In the genomic region with DNA sequence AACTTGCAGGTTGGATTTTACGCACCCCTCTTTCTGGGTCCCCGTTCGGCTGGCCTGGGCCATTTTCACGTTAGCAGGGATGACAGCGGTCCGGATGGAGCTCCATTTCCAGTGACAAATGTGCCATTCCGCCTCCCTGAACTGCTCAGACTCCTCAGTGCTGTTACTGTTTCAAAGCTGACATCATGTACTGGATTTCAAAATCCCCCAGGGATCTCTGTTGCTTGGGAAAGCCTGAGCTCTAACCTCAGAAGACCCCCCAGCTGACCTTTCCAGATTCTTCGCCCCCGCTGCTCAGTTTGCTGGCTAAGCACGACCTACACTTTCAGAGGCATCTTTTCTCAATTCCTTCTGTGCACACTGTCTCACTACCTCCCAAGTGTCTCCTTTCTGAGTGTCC, we compare ENCODE assay signal across 19 mouse cellular contexts.
DNase-seq lines count a peak whose midpoint lies in the region; ATAC-seq and TF ChIP-seq lines count a peak whose summit lies in the region.
"Had no signal": no experiment of that assay in that cellular context is flagged by ENCODE, and none has a peak within 500 bp of the region (broad histone marks: within the 10 kb centered on the region; RNA-seq: fewer than 3 reads in every experiment).

No protein-coding gene starts in this region.

- H3K36me3 ChIP-seq in kidney, postnatal 0 days (ENCODE audit: insufficient read depth, low read length): no peaks in the 10 kb centered on the region
- H3K36me3 ChIP-seq in midbrain, embryonic 16.5 days (ENCODE audit: control insufficient read depth, insufficient read depth, low read length): no peaks in the 10 kb centered on the region
- H3K36me3 ChIP-seq: hindbrain, embryonic 15.5 days; limb, embryonic 15.5 days had no signal

- H3K27me3 ChIP-seq in kidney, postnatal 0 days (ENCODE audit: insufficient read depth, low read length): no peaks in the 10 kb centered on the region
- no peaks in the 10 kb centered on the region for H3K27me3 ChIP-seq in midbrain, embryonic 16.5 days (ENCODE audit: control insufficient read depth, insufficient read depth, low read depth, low read length)
- H3K27me3 ChIP-seq: forebrain, embryonic 13.5 days; hindbrain, embryonic 15.5 days; limb, embryonic 15.5 days; Patski had no signal

- H3K4me2 ChIP-seq in kidney, postnatal 0 days (ENCODE audit: low read length): no peak overlapping the region
- no peak overlapping the region for H3K4me2 ChIP-seq in midbrain, embryonic 16.5 days (ENCODE audit: low read length)
- H3K4me2 ChIP-seq: forebrain, embryonic 13.5 days; hindbrain, embryonic 15.5 days; limb, embryonic 15.5 days had no signal

- no peak overlapping the region for H3K27ac ChIP-seq in kidney, postnatal 0 days
- no peak overlapping the region for H3K27ac ChIP-seq in midbrain, embryonic 16.5 days (ENCODE audit: low read length)
- H3K27ac ChIP-seq: forebrain, embryonic 13.5 days; hindbrain, embryonic 15.5 days; limb, embryonic 15.5 days had no signal

- no peak for TF ChIP-seq CTCF in kidney, postnatal 0 days (IDR thresholded peaks at IDR 0.05; ENCODE audit: low read depth)

- 0 out of 2 replicates have a peak, but pooled peaks cover 2% of the 10 kb centered on the region for H3K4me1 ChIP-seq in kidney, postnatal 0 days (replicated peaks; ENCODE audit: insufficient read depth, low read length)
- H3K4me1 ChIP-seq in midbrain, embryonic 16.5 days (ENCODE audit: control insufficient read depth, insufficient read depth, low read length): no peaks in the 10 kb centered on the region

- no peak for ATAC-seq in kidney, postnatal 0 days (replicated peaks; ENCODE audit: low FRiP score, low read depth)
- no peak for ATAC-seq in midbrain, embryonic 16.5 days
- ATAC-seq: activated CD4-positive, CD25-positive, alpha-beta regulatory T cell, adult 4 months; forebrain, embryonic 13.5 days; Patski had no signal

- H3K9me3 ChIP-seq in kidney, postnatal 0 days (replicated peaks; ENCODE audit: low read length): no peaks in the 10 kb centered on the region
- H3K9me3 ChIP-seq in midbrain, embryonic 16.5 days (replicated peaks; ENCODE audit: control insufficient read depth, low read length, poor library complexity, severe bottlenecking): no peaks in the 10 kb centered on the region
- H3K9me3 ChIP-seq: forebrain, embryonic 13.5 days; hindbrain, embryonic 15.5 days; limb, embryonic 15.5 days had no signal

- intact Hi-C loops in heart, postnatal 25 days (cut with DNase I): no loop called here

- no peak overlapping the region for H3K9ac ChIP-seq in kidney, postnatal 0 days (ENCODE audit: low read depth, low read length)
- H3K9ac ChIP-seq in midbrain, embryonic 16.5 days (ENCODE audit: low read depth, low read length): no peak overlapping the region
- H3K9ac ChIP-seq: forebrain, embryonic 13.5 days; hindbrain, embryonic 15.5 days; limb, embryonic 15.5 days had no signal

- H3K4me3 ChIP-seq in kidney, postnatal 0 days (replicated peaks; ENCODE audit: low read depth, low read length): no peak overlapping the region
- H3K4me3 ChIP-seq in midbrain, embryonic 16.5 days (ENCODE audit: low read depth, low read length): no peak overlapping the region
- H3K4me3 ChIP-seq: forebrain, embryonic 13.5 days; hindbrain, embryonic 15.5 days; limb, embryonic 15.5 days had no signal

- DNase-seq in gastrocnemius, postnatal 25 days: peak; percentile 30
- no peak for DNase-seq in gastrocnemius, postnatal 4 days (ENCODE audit: low spot score in 2 of 2)
- DNase-seq in kidney, postnatal 0 days (ENCODE audit: low spot score): peak; percentile 58
- DNase-seq in kidney, adult 8-10 months: no peak
- peak; percentile 50 for DNase-seq in adipocyte (ENCODE audit: low spot score)
- peak; percentile 14 for DNase-seq in heart, postnatal 25 days (ENCODE audit: low spot score)
- DNase-seq in frontal cortex, postnatal 36 days (ENCODE audit: low spot score in 2 of 2): no peak
- DNase-seq: cerebellum, adult 9-10 months; kidney, adult 11 months; layer of hippocampus, adult 9-11 months; lung, postnatal 10 days; spleen, adult 18-20 months; thymus, adult 18-20 months had no signal

- WGBS in kidney, postnatal 0 days: 66% methylated on average over 10 of the region's 10 CpGs
- WGBS in midbrain, embryonic 16.5 days: 84% methylated on average over 10 of the region's 10 CpGs

Comparison
In these comparisons a context has a peak if more than half of its experiments do, and no peak if none do; other contexts are left out.
1. DNase-seq: peak in gastrocnemius, postnatal 25 days (single experiment), kidney, postnatal 0 days (single experiment), adipocyte (single experiment) and heart, postnatal 25 days (single experiment); none in gastrocnemius, postnatal 4 days (0 of 2), kidney, adult 8-10 months (0 of 2) and frontal cortex, postnatal 36 days (0 of 2).